Mouse (Mus musculus) CH12.LX (cell line): Measurements from ENCODE around the gene Trappc3. TPM values are rescaled to one million over a fixed set of nuclear protein-coding genes. Genes with fewer than 3 reads are reported as not detected.

Experiments used
- DNase-seq: peaks from one replicate; pipeline ENCODE4 v3.0.0-alpha.2; 2013; ENCODE audit errors: extremely low read depth
- H3K27ac ChIP-seq: 2 replicates; pipeline ENCODE4 v1.5.1; 2012; ENCODE audit warnings: low read depth, mild to moderate bottlenecking, control low read depth, moderate library complexity; ENCODE audit not compliant: insufficient read depth
- H3K27me3 ChIP-seq: replicated peaks from 2 replicates; pipeline ENCODE3; 2012; ENCODE audit warnings: inconsistent platforms
- H3K36me3 ChIP-seq, 2 experiments: replicated peaks in 1 of 2; 2 replicates each; pipeline versions ENCODE3 to v1.6.1; 2012; ENCODE audit warnings: inconsistent platforms in 1 of 2, low read length in 1 of 2, mild to moderate bottlenecking in 1 of 2, mixed read lengths in 1 of 2, moderate library complexity in 1 of 2; ENCODE audit not compliant: control insufficient read depth in 1 of 2, insufficient read depth in 1 of 2
- H3K4me1 ChIP-seq, 2 experiments: 2 replicates each; pipeline ENCODE4 v1.6.1; 2012; ENCODE audit warnings: inconsistent platforms in 1 of 2, moderate library complexity in 1 of 2; ENCODE audit not compliant: insufficient read depth in 2 of 2, control insufficient read depth in 1 of 2
- H3K4me2 ChIP-seq: 2 replicates; pipeline ENCODE4 v1.6.1; 2012; ENCODE audit warnings: low read depth, mild to moderate bottlenecking, control low read depth; ENCODE audit not compliant: poor library complexity, insufficient read depth, severe bottlenecking
- H3K4me3 ChIP-seq, 3 experiments: fragments of 150-350 bp in 1 of 3; sonication (generic) in 1 of 3; replicated peaks in 1 of 3; 2 replicates each; pipeline versions ENCODE3 to v1.5.1; 2011 to 2012; ENCODE audit warnings: low read depth in 2 of 3, low read length in 2 of 3, mild to moderate bottlenecking in 2 of 3, moderate library complexity in 2 of 3, control low read depth in 1 of 3, improper control_type of control experiment in 1 of 3, inconsistent platforms in 1 of 3, mixed read lengths in 1 of 3; ENCODE audit not compliant: poor library complexity in 1 of 3
- H3K79me2 ChIP-seq: replicated peaks from 2 replicates; pipeline ENCODE4 v1.6.1; 2012; ENCODE audit warnings: mild to moderate bottlenecking, moderate library complexity; ENCODE audit not compliant: control insufficient read depth, poor library complexity, insufficient read depth, severe bottlenecking; ENCODE audit errors: extremely low read depth
- H3K9ac ChIP-seq: 2 replicates; pipeline ENCODE4 v1.6.1; 2012; ENCODE audit warnings: low read depth, mild to moderate bottlenecking, control low read depth, moderate library complexity; ENCODE audit not compliant: insufficient read depth
- H3K9me3 ChIP-seq: replicated peaks from 2 replicates; pipeline ENCODE3; 2012; ENCODE audit warnings: low read length, inconsistent platforms, mixed read lengths
- CHD1 ChIP-seq: IDR thresholded peaks from 2 replicates; pipeline ENCODE4 v1.6.1; 2012; ENCODE audit warnings: low read depth, low read length, improper control_type of control experiment, inconsistent platforms
- CHD2 ChIP-seq: IDR thresholded peaks from 2 replicates; pipeline ENCODE4 v1.6.1; 2011; ENCODE audit warnings: low read length, improper control_type of control experiment
- CTCF ChIP-seq, 2 experiments: IDR thresholded peaks in 1 of 2; conservative IDR thresholded peaks in 1 of 2; 2 replicates each; pipeline ENCODE4 v1.5.1; 2011 to 2012; ENCODE audit warnings: low read depth in 2 of 2, low read length in 2 of 2, improper control_type of control experiment in 1 of 2, inconsistent platforms in 1 of 2, mild to moderate bottlenecking in 1 of 2, moderate library complexity in 1 of 2
- ELF1 ChIP-seq: IDR thresholded peaks from 2 replicates; pipeline ENCODE4 v1.6.1; 2014; ENCODE audit warnings: low read depth, mild to moderate bottlenecking, inconsistent platforms, low read length, improper control_type of control experiment
- EP300 ChIP-seq: IDR thresholded peaks from 2 replicates; pipeline ENCODE4 v1.6.1; 2011; ENCODE audit warnings: low read length, improper control_type of control experiment
- ETS1 ChIP-seq: conservative IDR thresholded peaks from 2 replicates; pipeline ENCODE4 v1.6.1; 2012; ENCODE audit warnings: low read depth, mild to moderate bottlenecking, inconsistent platforms, low read length, improper control_type of control experiment, moderate library complexity
- GABPA ChIP-seq: IDR thresholded peaks from 2 replicates; pipeline ENCODE4 v1.6.1; 2012; ENCODE audit warnings: low read depth, low read length, improper control_type of control experiment, inconsistent platforms; ENCODE audit not compliant: insufficient replicate concordance
- HCFC1 ChIP-seq: IDR thresholded peaks from 2 replicates; pipeline ENCODE4 v1.6.1; 2012; ENCODE audit warnings: low read depth, mild to moderate bottlenecking, inconsistent platforms, low read length, improper control_type of control experiment
- JUN ChIP-seq: IDR thresholded peaks from 2 replicates; pipeline ENCODE4 v1.6.1; 2011; ENCODE audit warnings: low read depth, mild to moderate bottlenecking, low read length, improper control_type of control experiment, moderate library complexity; ENCODE audit not compliant: insufficient read depth
- MAFK ChIP-seq: IDR thresholded peaks from 2 replicates; pipeline ENCODE4 v1.6.1; 2011; ENCODE audit warnings: low read length, improper control_type of control experiment; ENCODE audit not compliant: insufficient replicate concordance
- NRF1 ChIP-seq: IDR thresholded peaks from 2 replicates; pipeline ENCODE4 v1.6.1; 2014; ENCODE audit warnings: low read depth, mild to moderate bottlenecking, inconsistent platforms, low read length, improper control_type of control experiment, moderate library complexity
- PAX5 ChIP-seq: IDR thresholded peaks from 2 replicates; pipeline ENCODE4 v1.6.1; 2012; ENCODE audit warnings: low read length, inconsistent platforms, mixed read lengths
- POLR2A ChIP-seq: IDR thresholded peaks from 2 replicates; pipeline ENCODE4 v1.6.1; 2011; ENCODE audit warnings: low read depth, mild to moderate bottlenecking, improper control_type of control experiment, low read length
- RAD21 ChIP-seq: IDR thresholded peaks from 2 replicates; pipeline ENCODE4 v1.6.1; 2011; ENCODE audit warnings: low read depth, mild to moderate bottlenecking, low read length, improper control_type of control experiment, moderate library complexity
- RCOR1 ChIP-seq: conservative IDR thresholded peaks from 2 replicates; pipeline ENCODE4 v1.6.1; 2012; ENCODE audit warnings: low read depth, mild to moderate bottlenecking, inconsistent platforms, low read length, improper control_type of control experiment
- SIN3A ChIP-seq: IDR thresholded peaks from 2 replicates; pipeline ENCODE4 v1.6.1; 2012; ENCODE audit warnings: low read length, improper control_type of control experiment, inconsistent platforms
- TBP ChIP-seq: conservative IDR thresholded peaks from 2 replicates; pipeline ENCODE4 v1.6.1; 2011; ENCODE audit warnings: low read depth, low read length, improper control_type of control experiment
- TCF12 ChIP-seq: IDR thresholded peaks from 2 replicates; pipeline ENCODE4 v1.6.1; 2014; ENCODE audit warnings: low read depth, mild to moderate bottlenecking, inconsistent platforms, low read length, improper control_type of control experiment
- USF1 ChIP-seq: IDR thresholded peaks from 2 replicates; pipeline ENCODE4 v1.6.1; 2014; ENCODE audit warnings: low read depth, mild to moderate bottlenecking, inconsistent platforms, low read length, improper control_type of control experiment
- ZKSCAN1 ChIP-seq: IDR thresholded peaks from 2 replicates; pipeline ENCODE4 v1.6.1; 2012; ENCODE audit warnings: low read depth, inconsistent platforms, low read length, improper control_type of control experiment, borderline replicate concordance
- ZNF384 ChIP-seq: IDR thresholded peaks from 2 replicates; pipeline ENCODE4 v1.6.1; 2012; ENCODE audit warnings: low read depth, low read length, improper control_type of control experiment, inconsistent platforms
- dilution Hi-C: fragments of 300-500 bp; cut with MboI; formaldehyde crosslinking; loops from 2 replicates; pipeline ENCODE4 v1.14.3; 2020; ENCODE audit warnings: low sequenced_read_pairs; ENCODE audit not compliant: extremely low pct_unique_long_range_greater_than_20kb, extremely low pct_ligation_motif_present
- in situ Hi-C: fragments of 300-500 bp; cut with MboI; formaldehyde crosslinking; loops from 3 replicates; pipeline ENCODE4 v1.14.3; 2019; ENCODE audit warnings: low sequenced_read_pairs, low pct_ligation_motif_present, low pct_unique_long_range_greater_than_20kb, mixed read lengths
- polyA plus RNA-seq: library from polyadenylated mRNA; unstranded; fragments of >175 nt; gene quantifications from 2 replicates; pipeline ENCODE4 v1.2.1, GENCODE M21; 2012; ENCODE audit warnings: low read depth; ENCODE audit not compliant: insufficient read length
- total RNA-seq, 2 experiments: library from RNA; depleted of rRNA; stranded (reverse); fragments of 300-350 nt in 1 of 2; fragments of >200 nt in 1 of 2; gene quantifications; 2 replicates each; pipeline ENCODE4 v1.2.3; 2012 to 2014

The Trappc3 gene
- total and polyA plus RNA-seq, 3 experiments, result 72.7 to 94.8 (median 74.1) TPM

DNA sequence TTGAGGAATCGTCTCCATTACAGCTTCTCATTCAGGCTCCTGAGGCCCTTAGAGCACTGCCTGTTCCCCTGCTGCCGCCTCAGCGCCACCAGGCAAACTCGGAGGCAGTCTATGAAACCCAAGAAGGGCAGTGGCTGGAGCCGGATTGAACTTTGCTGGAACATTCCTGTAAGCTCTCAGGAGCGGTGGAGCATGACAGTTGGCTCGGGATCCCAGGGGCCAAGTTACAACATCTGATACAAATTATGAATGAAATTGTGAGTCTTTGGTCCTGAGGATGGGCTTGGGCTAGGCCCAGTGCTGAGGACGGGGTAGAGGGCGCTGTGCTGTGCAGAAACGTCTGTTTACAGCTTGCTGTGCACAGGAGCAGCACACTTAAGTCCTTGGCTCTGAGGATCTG lies 52.3 kb downstream of the Trappc3 start:
- Histone ChIP-seq H3K4me1 (peaks cover 0 to 7% of the 10 kb centered on the region in 2 experiments; a peak in 3 of 4 replicates), H3K79me2 (no peaks in the 10 kb centered on the region), H3K4me3 (no peak overlapping the region), H3K4me2 (no peak overlapping the region), H3K36me3 (peaks cover 37 to 60% of the 10 kb centered on the region in 2 experiments), H3K27me3 (no peaks in the 10 kb centered on the region), H3K9ac (no peak overlapping the region), H3K27ac (no peak overlapping the region), H3K9me3 (no peaks in the 10 kb centered on the region)
- no peak for DNase-seq
- in situ Hi-C loops (no loop called here), dilution Hi-C loops (no loop called here)
- no peak for TF ChIP-seq TCF12
- TF ChIP-seq RCOR1, result no peak
- no peak for TF ChIP-seq NRF1
- no peak for TF ChIP-seq RAD21
- no peak for TF ChIP-seq SIN3A
- no peak for TF ChIP-seq PAX5
- TF ChIP-seq CHD1, result no peak
- no peak for TF ChIP-seq EP300
- TF ChIP-seq TBP, result no peak
- no peak for TF ChIP-seq JUN
- TF ChIP-seq ZKSCAN1, result no peak
- TF ChIP-seq ETS1, result no peak
- TF ChIP-seq ELF1, result no peak
- no peak for TF ChIP-seq HCFC1
- TF ChIP-seq GABPA, result no peak
- no peak for TF ChIP-seq CHD2
- no peak for TF ChIP-seq ZNF384
- TF ChIP-seq POLR2A, result no peak

DNA sequence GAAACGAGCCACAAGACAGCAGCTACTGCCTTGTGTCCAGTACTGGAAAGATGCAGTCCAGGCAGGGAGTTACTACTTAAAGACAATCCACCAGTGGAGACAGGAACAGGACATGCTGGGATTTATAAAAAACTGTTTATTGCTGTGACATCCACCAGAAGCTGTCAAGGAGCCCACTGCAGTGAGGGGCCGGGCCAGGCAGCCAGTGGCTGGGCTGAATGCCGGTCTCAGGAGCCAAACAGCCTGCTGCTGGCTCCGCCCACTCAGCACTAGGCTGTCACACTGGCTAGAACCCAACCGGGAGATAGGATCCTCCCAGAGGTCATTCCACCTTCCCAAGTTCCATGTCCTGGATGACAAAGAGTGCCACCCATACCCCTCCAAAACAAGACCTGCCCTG lies 53.8 kb downstream of the Trappc3 start:
- no peak for TF ChIP-seq MAFK
- TF ChIP-seq CTCF (conservative IDR thresholded peaks at IDR 0.05 in 1 of 2, IDR thresholded peaks at IDR 0.05 in 1 of 2; ENCODE audit: low read depth in 2 of 2, low read length in 2 of 2), result no peak
- no peak for TF ChIP-seq USF1
- TF ChIP-seq NRF1, result no peak
- Histone ChIP-seq H3K4me2 (no peak overlapping the region), H3K27me3 (no peaks in the 10 kb centered on the region), H3K79me2 (peaks cover 11% of the 10 kb centered on the region), H3K36me3 (peaks cover 37 to 66% of the 10 kb centered on the region in 2 experiments), H3K4me1 (peaks cover 4 to 14% of the 10 kb centered on the region in 2 experiments; a peak in 3 of 4 replicates), H3K27ac (no peak overlapping the region), H3K9ac (no peak overlapping the region), H3K9me3 (no peaks in the 10 kb centered on the region), H3K4me3 (no peak overlapping the region)
- in situ Hi-C loops (no loop called here), dilution Hi-C loops (no loop called here)
- no peak for DNase-seq
